Mouse (Mus musculus) hindbrain, postnatal 0 days (tissue): Measurements from ENCODE around the gene Cd180. TPM values are rescaled to one million over a fixed set of nuclear protein-coding genes. Genes with fewer than 3 reads are reported as not detected.
"Not testable (repeated sequence)": the region's sequence is repeated elsewhere in the genome, so short reads cannot be mapped to it uniquely, and the experiment has no call there.

Experiments used
- ATAC-seq: fragments of 200-750 bp; cut with Nextera tagmentation; 2 replicates; pipeline ENCODE4 v1.8.0; 2017; ENCODE audit warnings: mild to moderate bottlenecking, moderate TSS enrichment, moderate library complexity
- DNase-seq: peaks from one replicate; pipeline ENCODE4 v3.0.0-alpha.2; 2015; ENCODE audit warnings: low spot score
- H3K27ac ChIP-seq: fragments of 300-500 bp; sonication (generic); 2 replicates; pipeline ENCODE4 v1.5.1; 2014; ENCODE audit warnings: mild to moderate bottlenecking
- H3K27me3 ChIP-seq: fragments of 300-500 bp; sonication (generic); 2 replicates; pipeline ENCODE4 v1.6.1; 2014; ENCODE audit warnings: low read length, mixed read lengths; ENCODE audit not compliant: insufficient read depth
- H3K36me3 ChIP-seq: fragments of 300-500 bp; sonication (generic); 2 replicates; pipeline ENCODE4 v1.6.1; 2014; ENCODE audit warnings: low read length, mixed read lengths; ENCODE audit not compliant: insufficient read depth
- H3K4me1 ChIP-seq: fragments of 300-500 bp; sonication (generic); 2 replicates; pipeline ENCODE4 v1.6.1; 2014; ENCODE audit warnings: antibody characterized with exemption, low read length, mixed read lengths; ENCODE audit not compliant: insufficient read depth
- H3K4me2 ChIP-seq: fragments of 300-500 bp; sonication (generic); 2 replicates; pipeline ENCODE4 v1.6.1; 2014; ENCODE audit warnings: low read depth, mild to moderate bottlenecking, low read length, moderate library complexity, mixed read lengths
- H3K4me3 ChIP-seq: fragments of 300-500 bp; sonication (generic); 2 replicates; pipeline ENCODE4 v1.5.1; 2014; ENCODE audit warnings: low read length
- H3K9ac ChIP-seq: fragments of 300-500 bp; sonication (generic); replicated peaks from 2 replicates; pipeline ENCODE4 v1.6.1; 2014; ENCODE audit warnings: mild to moderate bottlenecking, low read length, moderate library complexity, mixed read lengths
- H3K9me3 ChIP-seq: fragments of 300-500 bp; sonication (generic); 2 replicates; pipeline ENCODE4 v1.6.1; 2016; ENCODE audit warnings: low read length, mixed read lengths
- CTCF ChIP-seq: IDR thresholded peaks from 2 replicates; pipeline ENCODE4 v1.5.1; 2016; ENCODE audit warnings: antibody characterized with exemption, control low read depth, low read depth
- WGBS: fragments of 180-500 bp; shearing (Covaris S2); extraction: QIAGEN DNeasy Blood & Tissue Kit; methylation state at CpG from one replicate; pipeline ENCODE4 v1.1.7; 2014; 5-methylcytosine and 5-hydroxymethylcytosine counted together
- polyA plus RNA-seq: library from polyadenylated mRNA; unstranded; fragments of >200 nt; fragmentation: Nextera tagmentation; extraction: Ambion mirVana; gene quantifications from 2 replicates; pipeline ENCODE4 v1.2.1, GENCODE M21; 2015
- total RNA-seq: library from RNA; depleted of rRNA; stranded (reverse); fragments of >200 nt; gene quantifications from 2 replicates; pipeline ENCODE4 v1.2.3, GENCODE M21; 2014

Gene Cd180
- total and polyA plus RNA-seq, 2 experiments from 2014 or later = 0.68 to 1.1 TPM

DNA sequence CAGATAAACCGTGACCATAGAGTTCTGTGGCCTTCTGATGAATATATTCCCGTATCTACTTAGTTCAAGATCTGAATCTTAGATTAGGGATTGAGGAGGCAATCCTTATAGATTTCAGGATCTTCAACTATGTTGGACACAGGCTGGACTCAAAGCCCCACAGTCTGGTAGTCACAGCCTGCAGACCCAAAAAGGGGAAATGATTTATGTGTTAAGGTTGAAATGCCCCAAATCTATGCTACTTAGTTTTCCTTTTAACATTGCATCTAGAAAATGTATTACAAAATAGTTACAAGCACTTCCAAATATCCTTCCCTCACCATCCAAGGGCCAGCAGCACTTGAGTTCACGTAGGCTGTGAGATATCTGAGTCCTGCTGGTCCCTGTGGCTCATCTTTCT lies 7.4 kb downstream of the Cd180 start:
- 95% methylated on average over 3 of the region's 3 CpGs for WGBS
- DNase-seq (no peak), ATAC-seq (no peak)
- no peak overlapping the region for H3K27ac ChIP-seq
- 0 out of 2 replicates have a peak, but pooled peaks cover 7% of the 10 kb centered on the region for H3K4me1 ChIP-seq
- no peak for TF ChIP-seq CTCF
- H3K36me3 ChIP-seq = no peaks in the 10 kb centered on the region
- H3K27me3 ChIP-seq = no peaks in the 10 kb centered on the region
- H3K4me2 ChIP-seq = no peak overlapping the region
- no peaks in the 10 kb centered on the region for H3K9me3 ChIP-seq
- H3K4me3 ChIP-seq = no peak overlapping the region
- no peak overlapping the region for H3K9ac ChIP-seq

DNA sequence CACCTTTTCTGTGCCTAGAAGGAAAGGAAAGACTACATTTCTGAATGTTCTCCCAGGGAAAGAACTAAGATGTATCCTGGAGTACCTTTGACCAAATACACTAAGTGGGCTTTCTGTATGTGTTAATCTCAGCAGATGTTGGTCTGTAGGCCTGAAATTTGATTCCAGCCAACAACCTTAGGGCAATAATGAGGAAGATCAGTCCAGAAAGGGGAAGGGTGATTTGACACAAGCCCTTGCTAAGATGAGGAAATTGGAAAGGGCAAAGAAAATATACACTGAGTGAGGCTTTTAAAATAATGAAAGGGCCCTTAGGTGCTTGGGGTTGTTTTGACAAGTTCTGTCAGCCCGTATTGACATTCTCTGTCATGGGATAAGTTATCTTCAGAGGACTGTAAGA lies 23.6 kb downstream of the Cd180 start:
- 83% methylated on average over 1 of the region's 1 CpGs for WGBS
- ATAC-seq (no peak), DNase-seq (no peak)
- TF ChIP-seq CTCF = no peak
- Histone ChIP-seq H3K27ac (no peak overlapping the region), H3K9me3 (no peaks in the 10 kb centered on the region), H3K4me2 (no peak overlapping the region), H3K9ac (no peak overlapping the region), H3K4me3 (no peak overlapping the region), H3K4me1 (no peaks in the 10 kb centered on the region), H3K27me3 (no peaks in the 10 kb centered on the region), H3K36me3 (no peaks in the 10 kb centered on the region)

DNA sequence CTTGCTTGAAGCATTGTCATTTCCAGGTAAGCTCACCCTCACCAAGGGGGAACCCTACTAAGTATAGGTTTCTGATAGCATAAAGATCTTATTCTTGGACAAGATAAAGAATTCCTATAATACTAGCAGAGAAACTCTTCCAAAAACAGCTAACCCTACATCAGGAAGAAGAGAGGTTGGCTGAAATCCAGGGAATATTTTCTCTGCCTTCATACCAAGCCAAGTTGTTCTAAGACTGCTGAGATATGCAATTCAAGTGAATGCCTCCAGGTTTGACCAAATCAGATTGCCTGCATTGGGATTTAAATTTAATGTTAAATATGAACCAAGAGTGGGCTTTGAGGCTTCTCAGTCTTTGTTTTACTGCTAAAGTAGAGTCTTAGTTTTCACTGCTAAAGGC lies 32.1 kb downstream of the Cd180 start:
- no peak overlapping the region for H3K9ac ChIP-seq
- DNase-seq = no peak
- H3K27me3 ChIP-seq = no peaks in the 10 kb centered on the region
- H3K9me3 ChIP-seq = no peaks in the 10 kb centered on the region
- H3K4me1 ChIP-seq = no peaks in the 10 kb centered on the region
- no peak for ATAC-seq
- H3K36me3 ChIP-seq = no peaks in the 10 kb centered on the region
- no peak overlapping the region for H3K4me2 ChIP-seq
- no peak overlapping the region for H3K4me3 ChIP-seq
- TF ChIP-seq CTCF = no peak
- H3K27ac ChIP-seq = no peak overlapping the region

- WGBS = 78% methylated on average over 2 of the region's 2 CpGs
Observed at GRCm38 (mm10) chr13:102725906-102726305, 32.5 kb downstream of the Cd180 start.

DNA sequence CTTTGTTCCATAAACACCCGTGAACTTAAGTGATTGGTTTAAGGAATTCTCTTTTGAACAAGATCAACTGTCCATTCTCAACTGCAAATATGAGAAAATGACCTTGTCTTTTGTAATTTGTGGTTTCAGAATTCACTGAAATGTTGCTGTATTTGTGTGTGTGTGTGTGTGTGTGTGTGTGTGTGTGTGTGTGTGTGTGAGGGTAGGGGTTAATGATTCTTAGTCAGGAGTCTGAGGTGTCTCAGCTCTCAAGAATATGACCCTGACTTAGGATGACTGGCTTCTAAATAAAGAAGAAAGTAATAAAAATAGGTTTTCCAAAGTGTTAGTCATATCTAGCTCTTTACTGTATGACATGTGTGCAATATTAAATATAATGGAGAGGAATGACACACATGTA lies 33.5 kb downstream of the Cd180 start:
- Histone ChIP-seq H3K36me3 (no peaks in the 10 kb centered on the region), H3K4me2 (no peak overlapping the region), H3K4me1 (no peaks in the 10 kb centered on the region), H3K9me3 (no peaks in the 10 kb centered on the region), H3K9ac (no peak overlapping the region), H3K27me3 (no peaks in the 10 kb centered on the region), H3K4me3 (no peak overlapping the region), H3K27ac (no peak overlapping the region)
- DNase-seq (no peak), ATAC-seq (no peak)
- TF ChIP-seq CTCF = no peak
- WGBS = 88% methylated on average over 1 of the region's 1 CpGs

More at GRCm38 (mm10) chr13:102725906-102726305, 32.5 kb downstream of the Cd180 start:
- H3K4me3 ChIP-seq = no peak overlapping the region
- ATAC-seq (no peak), DNase-seq (no peak)
- H3K4me1 ChIP-seq = no peaks in the 10 kb centered on the region
- TF ChIP-seq CTCF = no peak
- no peak overlapping the region for H3K4me2 ChIP-seq
- H3K27me3 ChIP-seq = no peaks in the 10 kb centered on the region
- no peak overlapping the region for H3K27ac ChIP-seq
- no peaks in the 10 kb centered on the region for H3K9me3 ChIP-seq
- no peaks in the 10 kb centered on the region for H3K36me3 ChIP-seq
- H3K9ac ChIP-seq = no peak overlapping the region

DNA sequence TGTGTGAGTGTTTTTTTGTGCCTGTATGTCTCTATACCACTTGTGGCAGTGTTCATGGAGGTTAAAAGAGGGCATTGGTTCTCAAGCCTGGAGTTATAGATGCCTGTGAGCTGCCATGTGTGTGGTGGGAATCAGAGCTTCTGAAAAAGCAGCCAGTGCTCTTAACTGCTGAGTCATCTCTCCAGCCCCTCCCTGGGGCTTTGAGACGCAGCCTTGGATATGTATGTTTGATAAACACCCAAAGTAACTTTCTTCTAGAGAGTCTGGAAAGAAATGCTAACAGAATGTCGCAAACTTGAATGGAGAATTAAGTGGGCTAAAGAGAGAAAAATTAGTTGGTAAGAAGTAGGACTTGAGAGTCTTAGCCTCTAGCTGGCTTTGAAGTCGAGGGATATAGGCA lies 34.7 kb downstream of the Cd180 start:
- Histone ChIP-seq H3K9me3 (no peaks in the 10 kb centered on the region), H3K4me1 (no peaks in the 10 kb centered on the region), H3K9ac (no peak overlapping the region), H3K27me3 (no peaks in the 10 kb centered on the region), H3K36me3 (no peaks in the 10 kb centered on the region), H3K27ac (no peak overlapping the region), H3K4me3 (no peak overlapping the region), H3K4me2 (no peak overlapping the region)
- 82% methylated on average over 3 of the region's 3 CpGs for WGBS
- no peak for DNase-seq
- TF ChIP-seq CTCF = no peak
- ATAC-seq = no peak

- H3K4me1 ChIP-seq, H3K9ac ChIP-seq, H3K27ac ChIP-seq, H3K27me3 ChIP-seq, H3K36me3 ChIP-seq, H3K4me3 ChIP-seq, ATAC-seq, H3K4me2 ChIP-seq, DNase-seq, H3K9me3 ChIP-seq: not testable (repeated sequence)
- 65% methylated on average over 7 of the region's 7 CpGs for WGBS
Observed at GRCm38 (mm10) chr13:102728951-102729350, 35.6 kb downstream of the Cd180 start.
